Mouse (Mus musculus): ENCODE measurements around the gene Il20rb. TPM values are rescaled to one million over a fixed set of nuclear protein-coding genes. Genes with fewer than 3 reads are reported as not detected.

Il20rb gene
- total and polyA plus RNA-seq, 3 experiments, result 0.50 to 1.9 TPM; not detected in 1

GRCm38 (mm10) chr9:100488056-100488713, 1.6 kb upstream of the Il20rb start:
- Histone ChIP-seq H3K9me3 (replicated peaks; ENCODE audit: insufficient read depth, low read length) (no peaks in the 10 kb centered on the region), H3K9ac (ENCODE audit: control insufficient read depth, low read depth, low read length, poor library complexity, severe bottlenecking) (no peak overlapping the region), H3K36me3 (ENCODE audit: control insufficient read depth in 1 of 2, insufficient read depth in 2 of 2, low read length in 2 of 2) (no peaks in the 10 kb centered on the region; a peak in 1 of 4 replicates), H3K79me2 (ENCODE audit: control insufficient read depth, insufficient read depth, low read length, poor library complexity) (peaks cover 2% of the 10 kb centered on the region; the same call in 1 of the 2 replicates), H3K27ac (ENCODE audit: control insufficient read depth, low read depth, low read length) (no peak overlapping the region), H3K4me3 (ENCODE audit: control insufficient read depth in 1 of 2, insufficient read depth in 1 of 2, low read depth in 2 of 2, low read length in 2 of 2) (no peak overlapping the region), H3K4me1 (ENCODE audit: control insufficient read depth in 1 of 2, insufficient read depth in 2 of 2, low read length in 2 of 2) (no peaks in the 10 kb centered on the region), H3K27me3 (ENCODE audit: control insufficient read depth in 1 of 2, insufficient read depth in 2 of 2, low read length in 2 of 2) (no peaks in the 10 kb centered on the region)
- TF ChIP-seq POLR2AphosphoS2 (IDR thresholded peaks at IDR 0.05; ENCODE audit: low read length), result no peak
- TF ChIP-seq MXI1 (IDR thresholded peaks at IDR 0.05; ENCODE audit: low read depth, low read length), result no peak
- no peak for TF ChIP-seq EP300 (IDR thresholded peaks at IDR 0.05; ENCODE audit: low read depth in 1 of 2, low read length in 2 of 2)
- TF ChIP-seq USF1 (IDR thresholded peaks at IDR 0.05; ENCODE audit: low read depth, low read length), result no peak
- no peak for TF ChIP-seq CHD1 (IDR thresholded peaks at IDR 0.05; ENCODE audit: low read depth, low read length)
- no peak for TF ChIP-seq USF2 (IDR thresholded peaks at IDR 0.05; ENCODE audit: borderline replicate concordance in 1 of 2, insufficient read depth in 1 of 2, low read depth in 1 of 2, low read length in 2 of 2)
- TF ChIP-seq TCF12 (IDR thresholded peaks at IDR 0.05; ENCODE audit: low read depth, low read length), result no peak
- TF ChIP-seq TBP (IDR thresholded peaks at IDR 0.05; ENCODE audit: low read depth, low read length), result no peak
- no peak for TF ChIP-seq POLR2A (IDR thresholded peaks at IDR 0.05; ENCODE audit: control insufficient read depth in 1 of 2, insufficient read depth in 1 of 2, low read depth in 1 of 2, low read length in 2 of 2, poor library complexity in 1 of 2)
- TF ChIP-seq KAT2A (conservative IDR thresholded peaks at IDR 0.05; ENCODE audit: low read depth, low read length), result no peak
- no peak for TF ChIP-seq MEF2A (IDR thresholded peaks at IDR 0.05; ENCODE audit: extremely low read depth, insufficient replicate concordance, low read depth, low read length, poor library complexity, severe bottlenecking)
- no peak for TF ChIP-seq BHLHE40 (IDR thresholded peaks at IDR 0.05; ENCODE audit: borderline replicate concordance, low read depth, low read length)
- TF ChIP-seq GATA1 (IDR thresholded peaks at IDR 0.05; ENCODE audit: low read depth, low read length), result no peak
- TF ChIP-seq ETS1 (IDR thresholded peaks at IDR 0.05; ENCODE audit: low read depth, low read length), result no peak
- TF ChIP-seq E2F4 (IDR thresholded peaks at IDR 0.05; ENCODE audit: borderline replicate concordance, low read depth, low read length), result no peak
- TF ChIP-seq POLR2AphosphoS5 (IDR thresholded peaks at IDR 0.05; ENCODE audit: borderline replicate concordance, low read depth, low read length), result no peak
- TF ChIP-seq MYC (IDR thresholded peaks at IDR 0.05; ENCODE audit: low read depth, low read length), result no peak
- DNase-seq (ENCODE audit: low read depth, low spot score), result no peak

GRCm38 (mm10) chr9:100483318-100483717, 3.3 kb downstream of the Il20rb start:
- no peak for DNase-seq (ENCODE audit: low read depth, low spot score)
- Histone ChIP-seq H3K36me3 (ENCODE audit: control insufficient read depth in 1 of 2, insufficient read depth in 2 of 2, low read length in 2 of 2) (no peaks in the 10 kb centered on the region), H3K79me2 (ENCODE audit: control insufficient read depth, insufficient read depth, low read length, poor library complexity) (no peaks in the 10 kb centered on the region), H3K9me3 (replicated peaks; ENCODE audit: insufficient read depth, low read length) (no peaks in the 10 kb centered on the region), H3K4me3 (ENCODE audit: control insufficient read depth in 1 of 2, insufficient read depth in 1 of 2, low read depth in 2 of 2, low read length in 2 of 2) (no peak overlapping the region), H3K27ac (ENCODE audit: control insufficient read depth, low read depth, low read length) (no peak overlapping the region), H3K9ac (ENCODE audit: control insufficient read depth, low read depth, low read length, poor library complexity, severe bottlenecking) (no peak overlapping the region), H3K27me3 (ENCODE audit: control insufficient read depth in 1 of 2, insufficient read depth in 2 of 2, low read length in 2 of 2) (no peaks in the 10 kb centered on the region), H3K4me1 (ENCODE audit: control insufficient read depth in 1 of 2, insufficient read depth in 2 of 2, low read length in 2 of 2) (no peaks in the 10 kb centered on the region)
- TF ChIP-seq GABPA (IDR thresholded peaks at IDR 0.05; ENCODE audit: low read depth, low read length), result no peak
- TF ChIP-seq MAX (IDR thresholded peaks at IDR 0.05; ENCODE audit: low read length), result no peak
- no peak for TF ChIP-seq E2F4 (IDR thresholded peaks at IDR 0.05; ENCODE audit: borderline replicate concordance, low read depth, low read length)
- TF ChIP-seq ZNF384 (IDR thresholded peaks at IDR 0.05; ENCODE audit: low read depth, low read length), result no peak
- no peak for TF ChIP-seq TAL1 (IDR thresholded peaks at IDR 0.05; ENCODE audit: low read length)
- TF ChIP-seq USF1 (IDR thresholded peaks at IDR 0.05; ENCODE audit: low read depth, low read length), result no peak
- no peak for TF ChIP-seq HCFC1 (IDR thresholded peaks at IDR 0.05; ENCODE audit: low read depth, low read length)

Data from MEL (cell line).